Mouse (Mus musculus) cerebellum, postnatal 10 days (tissue): ENCODE measurements at regions not wholly inside any gene's neighbourhood (a gene's known extent, or its start where the extent isn't known, plus 50 kb on each side); places are given as distances from the start of the nearest gene placed in this dataset.

Experiments
- DNase-seq, 2 experiments: peaks; one replicate each; pipeline ENCODE4 v3.0.0; 2021; ENCODE audit warnings: mixed read lengths in 2 of 2

DNA sequence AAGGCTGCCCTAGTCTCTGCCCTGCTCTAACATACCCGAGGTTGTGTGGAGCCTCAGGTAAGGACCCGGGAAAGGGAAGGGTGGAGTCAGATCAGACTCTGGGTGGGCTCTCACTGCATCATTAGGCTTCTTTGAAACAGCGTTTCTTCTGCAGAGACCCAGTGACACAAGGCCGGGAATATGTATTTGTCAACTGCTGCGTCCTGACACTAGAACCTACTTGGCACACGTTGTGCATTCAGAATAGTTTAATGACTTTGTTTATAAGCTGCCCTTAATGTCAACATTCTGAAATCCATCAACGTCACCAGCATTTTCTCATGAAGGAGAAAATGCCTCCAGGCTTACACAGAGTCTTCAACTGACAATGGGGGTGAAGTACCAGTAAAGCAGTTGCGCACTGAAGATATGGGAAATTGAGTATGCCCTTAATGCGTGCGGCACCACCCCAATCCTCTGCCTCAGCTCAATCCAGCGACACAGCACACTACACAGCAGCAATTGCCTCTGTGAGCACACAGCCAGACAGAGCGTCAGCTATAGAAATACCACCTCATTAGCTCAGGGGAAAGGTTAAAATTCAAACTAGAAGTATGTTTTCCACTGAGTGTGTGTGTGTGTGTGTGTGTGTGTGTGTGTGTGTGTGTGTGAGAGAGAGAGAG is 152.7 kb upstream of the Spdye4c start:
- no peak for DNase-seq

DNA sequence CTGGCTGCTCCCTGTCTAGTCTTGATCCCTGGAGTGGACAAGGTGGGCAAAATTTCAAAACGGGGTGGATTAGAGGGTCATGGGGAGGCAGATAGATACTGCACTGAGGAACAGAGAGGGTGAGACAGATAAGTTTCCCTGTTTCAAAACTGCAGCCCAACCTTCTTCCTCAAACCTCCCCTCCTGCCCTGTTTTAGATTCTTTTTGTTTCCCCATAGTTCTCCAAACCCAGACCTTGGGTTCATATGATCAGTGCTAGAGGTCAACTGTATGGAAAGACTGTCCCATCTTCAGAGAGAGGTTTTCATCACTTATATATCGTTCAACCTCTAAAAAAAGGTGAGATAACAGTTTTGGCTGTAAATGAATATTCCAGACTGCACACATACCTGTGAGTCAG is 152.1 kb upstream of the Spdye4c start:
- no peak for DNase-seq

- peak in 1 of 2 experiments; percentile 25 for DNase-seq
These were observed 146.4 kb upstream of the Spdye4c start for GRCm38 (mm10) chr2:128444599-128445011.

DNA sequence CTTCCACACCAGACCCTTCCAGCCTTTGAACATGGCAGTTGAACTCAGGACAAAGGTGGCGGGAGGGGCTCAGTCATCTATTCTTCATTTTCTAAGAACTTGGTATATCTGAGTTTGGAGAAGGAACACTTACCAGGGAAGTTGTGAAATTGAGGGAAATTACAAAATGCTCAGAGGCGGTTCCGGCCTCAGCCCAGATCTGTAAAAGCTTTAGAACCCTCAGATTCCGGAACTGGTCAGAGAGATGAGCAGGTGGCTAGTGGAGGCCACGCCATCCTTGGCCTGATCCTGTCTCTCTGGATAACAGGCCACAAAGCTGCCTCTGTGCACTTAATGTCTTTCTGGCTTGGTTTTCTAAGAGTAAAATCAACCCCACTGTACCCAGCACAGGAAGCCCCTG is 145.6 kb upstream of the Spdye4c start:
- DNase-seq, result no peak

- no peak for DNase-seq
These were observed 141.7 kb upstream of the Spdye4c start for GRCm38 (mm10) chr2:128449294-128449693.

GRCm38 (mm10) chr2:128450045-128450444 is 141.0 kb upstream of the Spdye4c start:
- DNase-seq, result peak; percentile 67 to 73

- DNase-seq, result no peak
These were observed 139.3 kb upstream of the Spdye4c start for GRCm38 (mm10) chr2:128451554-128452239.

- DNase-seq, result no peak
These were observed 138.4 kb upstream of the Spdye4c start for GRCm38 (mm10) chr2:128452582-128452981.

- no peak for DNase-seq
These were observed 136.5 kb upstream of the Spdye4c start for GRCm38 (mm10) chr2:128454509-128454908.

- DNase-seq, result no peak
These were observed 133.3 kb upstream of the Spdye4c start for GRCm38 (mm10) chr2:128457591-128458209.

DNA sequence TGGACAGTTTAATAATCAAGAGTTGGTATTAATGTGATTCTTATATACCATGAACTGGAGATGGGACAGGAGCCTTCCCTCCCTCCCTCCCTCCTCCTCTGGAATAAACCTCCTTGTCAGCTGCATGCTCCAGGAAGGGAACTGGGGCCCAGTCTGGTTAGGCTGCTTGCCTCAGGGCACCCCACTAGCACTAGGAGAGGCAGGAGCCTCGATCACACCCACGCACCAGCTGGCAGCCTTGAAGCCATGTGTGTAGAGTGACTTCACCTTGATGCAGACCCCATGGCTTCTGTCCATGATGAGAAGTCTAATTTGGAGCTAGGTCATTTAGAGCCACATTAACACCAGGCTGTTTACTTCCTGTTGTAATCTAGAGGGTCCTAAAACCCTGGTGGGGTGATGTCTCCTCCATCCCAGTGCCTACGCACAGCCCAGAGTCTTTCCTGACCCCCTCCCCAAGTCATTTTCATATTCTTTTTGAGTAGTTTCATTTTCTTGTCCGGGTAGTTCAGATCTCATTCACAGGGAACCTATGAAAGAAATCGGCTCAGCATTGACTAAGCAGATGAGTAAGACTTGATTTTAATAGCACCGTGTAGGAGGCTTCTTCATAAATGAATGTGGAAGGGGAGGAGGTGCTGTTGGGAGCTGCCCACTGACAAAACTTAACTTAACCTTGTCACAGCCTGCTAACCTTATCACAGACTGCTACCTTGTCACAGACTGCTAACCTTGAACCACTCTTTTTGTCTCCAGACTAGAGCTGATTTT is 125.6 kb upstream of the Spdye4c start:
- DNase-seq, result peak in 1 of 2 experiments; percentile 19

DNA sequence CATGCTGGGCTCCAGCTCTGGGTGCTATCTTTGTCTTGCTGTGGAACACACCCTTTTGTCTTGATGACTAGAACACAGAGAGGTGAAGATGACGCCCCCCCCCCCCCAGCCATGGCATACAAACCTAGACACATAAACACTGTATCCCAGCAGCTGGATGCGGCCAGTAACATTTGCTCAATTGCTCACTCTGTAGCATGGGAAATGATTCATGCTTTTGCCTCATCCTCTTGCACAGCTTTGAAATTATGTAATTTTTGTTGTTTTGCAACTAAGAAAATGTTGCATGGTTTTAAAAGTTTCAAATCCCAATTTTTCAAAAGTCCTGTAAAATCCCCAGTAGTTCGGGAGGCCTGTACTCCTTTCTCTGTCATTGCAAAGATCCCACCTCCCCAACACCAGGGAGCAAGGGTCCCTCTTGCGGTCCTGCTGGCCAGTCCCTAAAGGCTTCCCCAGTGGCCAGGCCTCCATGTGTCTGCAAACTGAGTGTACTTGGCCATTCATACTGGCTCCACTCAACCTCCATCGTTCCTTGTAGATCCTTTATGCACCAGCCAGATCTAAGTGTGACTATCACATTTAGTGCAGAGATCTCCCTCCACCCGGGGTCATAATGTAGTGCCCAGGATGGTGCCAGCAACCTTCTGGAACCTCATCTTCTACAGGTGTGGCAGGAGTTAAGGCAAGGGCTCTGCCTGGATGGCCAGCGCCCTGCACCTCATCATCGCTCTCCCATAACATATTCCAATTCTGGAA is 123.3 kb upstream of the Spdye4c start:
- DNase-seq, result no peak

GRCm38 (mm10) chr2:128468323-128468722 is 122.7 kb upstream of the Spdye4c start:
- DNase-seq, result no peak

- no peak for DNase-seq
These were observed 120.7 kb upstream of the Spdye4c start for GRCm38 (mm10) chr2:128470351-128470750.

GRCm38 (mm10) chr2:128473241-128473954 is 117.6 kb upstream of the Spdye4c start:
- DNase-seq, result peak in 1 of 2 experiments; percentile 14

GRCm38 (mm10) chr2:128473997-128474396 is 117.0 kb upstream of the Spdye4c start:
- peak in 1 of 2 experiments; percentile 26 for DNase-seq

- no peak for DNase-seq
These were observed 113.8 kb upstream of the Spdye4c start for GRCm38 (mm10) chr2:128477242-128477641.

DNA sequence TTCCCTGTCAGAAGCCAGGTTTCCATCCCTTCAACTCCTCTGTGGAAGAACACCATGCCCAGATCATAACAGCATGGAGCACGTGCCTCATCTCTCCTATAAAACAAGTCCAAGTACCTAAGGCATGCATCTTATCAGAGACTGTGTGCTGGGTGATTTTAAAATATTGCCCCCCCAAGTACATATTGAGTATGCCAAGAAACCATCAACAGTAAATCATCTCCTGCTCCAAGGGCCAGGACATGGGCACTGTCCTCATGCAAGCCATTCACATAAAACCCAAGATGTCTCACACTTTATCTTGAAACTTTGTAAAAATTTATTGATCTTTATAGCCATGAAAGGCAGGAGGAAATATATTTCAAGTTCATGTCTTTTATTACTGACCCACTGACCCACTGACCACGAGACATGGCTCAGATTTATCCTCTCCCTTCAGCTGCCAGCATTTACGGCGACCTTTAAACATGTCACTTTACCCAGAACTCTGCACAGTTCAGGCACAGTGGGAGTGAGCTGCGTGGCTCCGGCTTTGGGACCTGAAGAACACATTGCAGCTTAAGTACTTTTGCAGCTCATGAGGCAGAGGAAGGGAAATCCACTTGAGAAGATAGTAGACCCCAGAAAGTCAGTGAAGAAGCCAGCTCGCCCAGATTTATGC is 99.7 kb upstream of the Spdye4c start:
- DNase-seq, result no peak

DNA sequence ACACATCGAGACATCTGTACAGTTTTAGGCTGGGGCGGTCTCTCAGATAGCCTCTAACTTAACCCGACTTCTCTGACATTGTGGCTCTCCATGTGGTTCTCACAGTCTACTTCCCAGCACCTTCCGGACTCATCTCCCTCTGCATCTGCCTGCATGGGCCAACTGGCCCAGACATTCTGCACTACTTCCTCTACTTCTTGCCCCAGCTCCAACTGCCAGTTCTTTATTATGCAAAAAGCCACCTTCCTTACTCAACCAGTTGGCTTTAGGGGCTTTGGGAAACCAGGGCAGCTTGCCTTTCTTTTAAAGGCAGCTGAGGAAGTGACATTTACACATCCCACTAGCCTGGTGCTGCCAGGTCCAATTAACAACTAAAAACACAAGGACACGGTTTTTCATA is 97.1 kb upstream of the Spdye4c start:
- DNase-seq, result no peak

- DNase-seq, result no peak
These were observed 93.1 kb upstream of the Spdye4c start for GRCm38 (mm10) chr2:128497891-128498290.

DNA sequence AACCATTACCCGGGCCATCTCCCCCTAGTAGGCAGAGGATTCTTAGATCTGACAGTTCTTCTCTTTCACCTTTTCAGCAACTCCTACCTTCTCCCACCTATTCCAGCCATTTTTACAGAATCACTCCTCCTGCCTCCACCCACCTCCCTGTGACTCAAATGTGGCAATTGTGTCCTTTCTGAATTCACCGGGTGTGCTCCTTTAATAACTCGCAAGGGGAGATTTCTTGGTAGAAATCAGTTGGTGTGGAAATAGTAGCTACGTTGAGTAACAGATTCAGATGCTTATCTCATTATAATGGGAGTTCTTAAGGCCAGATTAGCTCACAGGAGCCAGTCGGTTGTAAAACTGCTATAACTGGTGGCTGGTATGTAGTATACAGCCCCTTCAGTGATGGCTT is 92.4 kb upstream of the Spdye4c start:
- no peak for DNase-seq
